Mouse (Mus musculus): Measurements from ENCODE around the gene Gm12216. TPM values are rescaled to one million over a fixed set of nuclear protein-coding genes. Genes with fewer than 3 reads are reported as not detected.

The Gm12216 gene
- polyA plus RNA-seq, 2 experiments from 2014 or later = 24.2 to 36.5 TPM

- peak; percentile 96 for ATAC-seq
Measured at GRCm38 (mm10) chr11:53794671-53795557, 64.1 kb downstream of the Gm12216 start.

GRCm38 (mm10) chr11:53794015-53794414 is 65.0 kb downstream of the Gm12216 start:
- ATAC-seq = no peak

GRCm38 (mm10) chr11:53792986-53793385 is 66.1 kb downstream of the Gm12216 start:
- no peak for ATAC-seq

- no peak for ATAC-seq
Measured at GRCm38 (mm10) chr11:53789277-53789676, 69.8 kb downstream of the Gm12216 start.

GRCm38 (mm10) chr11:53788196-53788595 is 70.9 kb downstream of the Gm12216 start:
- ATAC-seq = no peak

- peak; percentile 50 for ATAC-seq
Measured at GRCm38 (mm10) chr11:53786058-53787031, 72.7 kb downstream of the Gm12216 start.

- ATAC-seq = peak; percentile 72
Measured at GRCm38 (mm10) chr11:53785311-53785936, 73.6 kb downstream of the Gm12216 start.

GRCm38 (mm10) chr11:53783288-53783687 is 75.8 kb downstream of the Gm12216 start:
- ATAC-seq = no peak

GRCm38 (mm10) chr11:53781964-53782363 is 77.1 kb downstream of the Gm12216 start:
- no peak for ATAC-seq

GRCm38 (mm10) chr11:53781201-53781775 is 77.8 kb downstream of the Gm12216 start:
- no peak for ATAC-seq

GRCm38 (mm10) chr11:53780262-53780661 is 78.8 kb downstream of the Gm12216 start:
- ATAC-seq = no peak

GRCm38 (mm10) chr11:53779808-53780207 is 79.2 kb downstream of the Gm12216 start:
- ATAC-seq = no peak

- no peak for ATAC-seq
Measured at GRCm38 (mm10) chr11:53778455-53778854, 80.6 kb downstream of the Gm12216 start.

- ATAC-seq = no peak
Measured at GRCm38 (mm10) chr11:53777736-53778135, 81.3 kb downstream of the Gm12216 start.

GRCm38 (mm10) chr11:53774659-53775255 is 84.3 kb downstream of the Gm12216 start:
- ATAC-seq = peak; percentile 7

GRCm38 (mm10) chr11:53773641-53774360 is 85.3 kb downstream of the Gm12216 start:
- no peak for ATAC-seq

GRCm38 (mm10) chr11:53773087-53773486 is 86.0 kb downstream of the Gm12216 start, which contains the start of gene Gm17334:
Gene Gm17334 (minus strand): TSS chr11:53773187.
- no peak for ATAC-seq

GRCm38 (mm10) chr11:53772536-53772935 is 86.5 kb downstream of the Gm12216 start:
- ATAC-seq = no peak

GRCm38 (mm10) chr11:53771001-53771744 is 87.9 kb downstream of the Gm12216 start:
- no peak for ATAC-seq

- peak; percentile 11 for ATAC-seq
Measured at GRCm38 (mm10) chr11:53770125-53770791, 88.8 kb downstream of the Gm12216 start.

Measured in activated CD4-positive, CD25-positive, alpha-beta regulatory T cell, adult 4 months (primary cell).